Mouse (Mus musculus) ES-E14 (cell line): Measurements from ENCODE around the gene Smg1. TPM values are rescaled to one million over a fixed set of nuclear protein-coding genes. Genes with fewer than 3 reads are reported as not detected.

ENCODE experiments used
- DNase-seq: peaks from one replicate; pipeline ENCODE4 v3.0.0-alpha.2; 2013; ENCODE audit warnings: low read depth, low spot score
- H3K27ac ChIP-seq: 2 replicates; pipeline ENCODE4 v1.5.1; 2012; ENCODE audit warnings: low read depth, mild to moderate bottlenecking, low read length, moderate library complexity, mixed read lengths; ENCODE audit not compliant: poor library complexity, insufficient read depth, severe bottlenecking
- H3K36me3 ChIP-seq: 2 replicates; pipeline ENCODE4 v1.6.1; 2012; ENCODE audit warnings: mild to moderate bottlenecking, low read length, moderate library complexity, mixed read lengths; ENCODE audit not compliant: control insufficient read depth, poor library complexity, insufficient read depth, severe bottlenecking
- H3K4me1 ChIP-seq, 2 experiments: fragments of 150-350 bp in 1 of 2; sonication (generic) in 1 of 2; 2 replicates each; pipeline ENCODE4 v1.6.1; 2012; ENCODE audit warnings: low read length in 2 of 2, mild to moderate bottlenecking in 1 of 2, mixed read lengths in 1 of 2; ENCODE audit not compliant: control insufficient read depth in 2 of 2, insufficient read depth in 2 of 2, poor library complexity in 1 of 2
- H3K4me3 ChIP-seq, 2 experiments: fragments of 150-350 bp in 1 of 2; sonication (generic) in 1 of 2; 2 replicates each; pipeline ENCODE4 v1.5.1; 2012; ENCODE audit warnings: low read length in 2 of 2, low read depth in 1 of 2, mild to moderate bottlenecking in 1 of 2, mixed read lengths in 1 of 2; ENCODE audit not compliant: insufficient read depth in 1 of 2, poor library complexity in 1 of 2, severe bottlenecking in 1 of 2
- H3K9ac ChIP-seq: 2 replicates; pipeline ENCODE4 v1.6.1; 2012; ENCODE audit warnings: low read depth, mild to moderate bottlenecking, low read length, mixed read lengths; ENCODE audit not compliant: poor library complexity, insufficient read depth, severe bottlenecking
- H3K9me3 ChIP-seq: fragments of 150-350 bp; sonication (generic); 2 replicates; pipeline ENCODE4 v1.6.1; 2012; ENCODE audit warnings: low read depth, mild to moderate bottlenecking, low read length; ENCODE audit not compliant: control insufficient read depth, insufficient read depth
- CHD2 ChIP-seq: IDR thresholded peaks from 2 replicates; pipeline ENCODE4 v1.6.1; 2014; ENCODE audit warnings: mild to moderate bottlenecking, low read depth, low read length, inconsistent platforms
- HCFC1 ChIP-seq: IDR thresholded peaks from 2 replicates; pipeline ENCODE4 v1.6.1; 2012; ENCODE audit warnings: low read length, inconsistent platforms, borderline replicate concordance; ENCODE audit not compliant: insufficient read depth
- MAFK ChIP-seq: IDR thresholded peaks from 2 replicates; pipeline ENCODE4 v1.6.1; 2014; ENCODE audit warnings: mild to moderate bottlenecking, low read depth, low read length, inconsistent platforms; ENCODE audit not compliant: insufficient read depth
- ZC3H11A ChIP-seq: IDR thresholded peaks from 2 replicates; pipeline ENCODE4 v1.6.1; 2012; ENCODE audit warnings: low read depth, mild to moderate bottlenecking, inconsistent platforms, low read length, borderline replicate concordance
- ZNF384 ChIP-seq: IDR thresholded peaks from 2 replicates; pipeline ENCODE4 v1.6.1; 2012; ENCODE audit warnings: low read depth, low read length, inconsistent platforms
- in situ Hi-C, 2 experiments: fragments of 600-800 bp; cut with MboI; formaldehyde crosslinking; loops; one replicate each; pipeline ENCODE4 v1.15.1; 2025; ENCODE audit warnings: low sequenced_read_pairs in 2 of 2, inconsistent platforms in 1 of 2; ENCODE audit not compliant: unreplicated experiment in 2 of 2
- total RNA-seq: library from RNA; depleted of rRNA; stranded (reverse); fragments of 300-350 nt; gene quantifications from 2 replicates; pipeline ENCODE4 v1.2.3, GENCODE M21; 2012

Gene Smg1
- total RNA-seq, 1 experiment: 55.3 TPM

DNA sequence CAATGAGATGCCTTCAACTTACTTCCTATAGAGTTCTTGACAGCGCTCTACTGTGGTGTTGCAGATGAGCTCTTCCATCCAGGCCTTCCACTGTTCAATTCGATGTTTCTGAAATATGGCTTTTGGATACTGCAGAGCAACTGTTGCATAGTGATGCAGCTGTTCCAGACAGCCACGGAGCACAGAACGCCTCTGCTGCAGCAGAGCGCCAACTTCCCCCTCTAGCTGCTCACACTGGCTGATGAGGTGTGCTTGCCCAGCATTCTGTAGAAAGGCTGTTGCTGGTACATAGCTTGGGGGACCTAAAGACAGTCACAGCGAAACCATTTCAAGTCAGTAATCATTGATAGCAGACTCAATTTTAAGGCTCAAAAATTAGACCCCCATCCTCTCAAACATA, 89.3 kb downstream of the Smg1 start:
- no peak overlapping the region for H3K4me3 ChIP-seq
- H3K27ac ChIP-seq: no peak overlapping the region
- DNase-seq: no peak
- TF ChIP-seq MAFK: no peak
- no peak for TF ChIP-seq CHD2
- TF ChIP-seq HCFC1: no peak
- no peak for TF ChIP-seq ZC3H11A
- no peak for TF ChIP-seq ZNF384
- no peak overlapping the region for H3K9ac ChIP-seq
- H3K36me3 ChIP-seq: peaks cover 25% of the 10 kb centered on the region
- no peaks in the 10 kb centered on the region for H3K9me3 ChIP-seq
- no peaks in the 10 kb centered on the region for H3K4me1 ChIP-seq
- in situ Hi-C loops: no loop called here

GRCm38 (mm10) chr7:118143602-118144001, 99.9 kb downstream of the Smg1 start:
- no peak overlapping the region for H3K27ac ChIP-seq
- H3K4me1 ChIP-seq: no peaks in the 10 kb centered on the region
- H3K4me3 ChIP-seq: no peak overlapping the region
- H3K36me3 ChIP-seq: peaks cover 29% of the 10 kb centered on the region
- in situ Hi-C loops: no loop called here
- no peaks in the 10 kb centered on the region; the same call in 1 of the 2 replicates for H3K9me3 ChIP-seq
- no peak overlapping the region for H3K9ac ChIP-seq
- no peak for DNase-seq
- no peak for TF ChIP-seq MAFK
- TF ChIP-seq CHD2: no peak
- TF ChIP-seq HCFC1: no peak
- no peak for TF ChIP-seq ZC3H11A
- TF ChIP-seq ZNF384: no peak

- in situ Hi-C loops: no loop called here
- DNase-seq: no peak
- TF ChIP-seq CHD2: no peak
- no peak for TF ChIP-seq ZC3H11A
- no peak for TF ChIP-seq HCFC1
- TF ChIP-seq ZNF384: no peak
- TF ChIP-seq MAFK: no peak
- Histone ChIP-seq H3K9ac (no peak overlapping the region), H3K27ac (no peak overlapping the region), H3K4me3 (no peak overlapping the region), H3K4me1 (no peaks in the 10 kb centered on the region), H3K9me3 (no peaks in the 10 kb centered on the region; the same call in 1 of the 2 replicates), H3K36me3 (peaks cover 31% of the 10 kb centered on the region)
Measured at GRCm38 (mm10) chr7:118143123-118143522, 100.3 kb downstream of the Smg1 start.

DNA sequence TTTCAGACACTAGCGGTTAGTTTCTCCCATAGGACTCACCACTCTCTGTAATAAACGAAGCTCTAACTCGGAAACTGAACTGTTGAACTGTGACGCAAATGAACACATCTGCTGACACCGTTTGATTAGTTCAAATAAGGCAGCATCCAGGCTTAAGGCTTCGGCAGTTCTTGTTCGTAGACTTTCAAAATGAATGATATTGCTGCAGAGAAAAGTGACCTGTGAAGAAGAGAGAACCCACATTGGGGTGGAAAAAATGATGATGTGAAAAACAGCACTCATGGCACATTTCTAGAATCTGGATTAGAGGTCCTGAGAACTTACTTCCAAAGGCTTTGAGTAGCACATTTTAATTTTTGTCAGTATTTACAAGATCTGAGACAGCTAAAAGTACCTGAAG, 102.2 kb downstream of the Smg1 start:
- in situ Hi-C loops: no loop called here
- TF ChIP-seq ZC3H11A (no peak), CHD2 (no peak), HCFC1 (no peak), ZNF384 (no peak)
- Histone ChIP-seq H3K4me3 (no peak overlapping the region), H3K9me3 (no peaks in the 10 kb centered on the region; the same call in 1 of the 2 replicates), H3K36me3 (peaks cover 30% of the 10 kb centered on the region), H3K4me1 (no peaks in the 10 kb centered on the region), H3K27ac (no peak overlapping the region), H3K9ac (no peak overlapping the region)
- DNase-seq: no peak

GRCm38 (mm10) chr7:118135128-118135527, 108.3 kb downstream of the Smg1 start:
- no peak for DNase-seq
- Histone ChIP-seq H3K4me1 (no peaks in the 10 kb centered on the region; a peak in 1 of 4 replicates), H3K27ac (no peak overlapping the region), H3K36me3 (peaks cover 15% of the 10 kb centered on the region), H3K9ac (no peak overlapping the region), H3K4me3 (no peak overlapping the region), H3K9me3 (no peaks in the 10 kb centered on the region)
- TF ChIP-seq ZNF384 (no peak), ZC3H11A (no peak), MAFK (no peak)
- in situ Hi-C loops: no loop called here
